Mouse (Mus musculus): Measurements from ENCODE around the gene Usp46. TPM values are rescaled to one million over a fixed set of nuclear protein-coding genes. Genes with fewer than 3 reads are reported as not detected.

Gene Usp46
- polyA plus RNA-seq (2015; fragmentation: Nextera tagmentation; extraction: Ambion mirVana): 30.4 and 33.0 TPM in 2 replicates

DNA sequence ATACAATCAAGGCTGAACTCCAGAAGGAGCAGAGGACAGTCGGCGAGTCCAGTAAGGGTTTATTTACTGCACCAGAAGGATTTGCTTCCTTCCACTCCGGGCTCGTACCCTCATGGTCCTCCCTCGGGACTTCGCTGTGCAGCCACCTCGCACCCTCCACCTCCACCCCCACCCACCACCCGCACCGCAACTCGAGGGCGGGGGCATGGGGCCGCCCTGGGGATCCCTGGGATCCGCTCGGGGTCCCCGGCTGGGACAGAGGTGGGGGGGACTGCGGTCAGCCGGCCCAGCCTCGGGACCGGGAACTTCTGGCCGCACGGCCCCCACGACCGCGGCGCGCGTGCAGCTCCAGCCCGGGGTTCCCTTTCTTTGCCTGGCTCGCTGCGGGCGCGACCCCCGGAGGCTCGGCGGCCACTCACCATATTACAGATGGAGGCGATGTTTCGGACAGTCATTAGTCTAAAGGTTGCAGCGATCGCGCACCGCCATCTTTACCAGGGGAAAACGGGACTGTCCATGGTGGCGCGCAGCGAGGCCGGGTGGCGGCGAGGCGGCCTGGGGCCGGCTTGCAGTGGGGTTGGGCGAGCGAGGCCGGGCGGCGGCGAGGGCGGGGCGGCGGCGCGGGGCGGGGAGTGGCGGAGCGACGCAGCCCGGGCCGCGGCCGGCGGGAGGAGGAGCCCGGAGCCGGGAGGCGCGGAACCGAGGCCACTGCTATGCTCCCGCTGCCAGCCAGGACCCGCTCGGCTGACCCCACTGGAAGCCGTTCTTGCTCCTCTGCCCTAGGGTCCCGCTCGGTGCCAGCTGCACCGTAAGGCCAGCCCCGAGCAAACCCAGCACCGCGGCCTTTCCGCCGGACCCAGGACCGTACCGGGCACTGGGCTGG, at the start of gene Usp46:
TSS of gene Usp46 (minus strand) at position 601 of the 883 bp plus-strand sequence.
- Histone ChIP-seq H3K27ac (peak within 1 kb of the TSS; percentile 92), H3K9ac (peak within 1 kb of the TSS; percentile 90), H3K36me3 (no peaks in the 10 kb centered on the region), H3K4me3 (peak within 1 kb of the TSS; percentile 74), H3K27me3 (no peaks in the 10 kb centered on the region), H3K4me1 (replicated peaks) (peaks cover 41% of the 10 kb centered on the region), H3K9me3 (no peaks in the 10 kb centered on the region), H3K4me2 (peak within 1 kb of the TSS; percentile 86)
- under 1% methylated on average over 66 of the region's 89 CpGs for WGBS
- peak; percentile 92 for ATAC-seq (ENCODE audit: low FRiP score)

DNA sequence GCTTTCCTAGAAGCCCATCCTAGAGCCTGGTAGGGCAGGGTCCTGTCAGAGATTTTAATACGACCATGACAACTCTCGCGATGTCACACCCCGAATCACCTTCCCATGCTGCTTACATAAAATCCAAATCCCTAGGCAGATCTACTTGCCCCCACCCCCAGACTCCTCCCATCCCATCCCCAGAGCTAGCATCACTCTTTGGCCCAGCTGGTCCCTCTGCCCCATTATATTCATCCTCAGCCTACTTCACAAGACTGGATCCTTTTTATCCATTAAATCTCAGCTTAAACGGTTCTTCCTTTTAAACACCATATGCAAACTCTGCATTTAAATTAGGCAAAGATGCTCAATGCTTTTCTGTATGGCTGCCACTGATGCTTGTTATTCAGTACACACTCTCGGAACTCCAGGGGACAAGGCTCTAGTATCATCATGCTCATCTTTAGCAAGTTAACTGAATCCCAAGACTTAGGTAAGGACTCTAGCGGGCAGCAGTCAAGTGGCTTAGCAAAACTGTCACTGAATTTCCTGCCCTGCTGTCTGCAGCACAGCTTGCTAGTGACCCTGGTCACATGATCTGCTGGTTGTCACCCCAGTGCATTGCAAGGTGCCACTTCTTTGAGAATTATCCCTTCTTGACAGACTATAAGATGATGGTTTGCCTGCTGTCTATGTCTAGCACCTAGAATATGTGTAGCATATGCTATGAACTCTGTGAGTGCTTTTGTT, 45.9 kb upstream of the Usp46 start:
- Histone ChIP-seq H3K9me3 (no peaks in the 10 kb centered on the region), H3K4me1 (replicated peaks) (no peaks in the 10 kb centered on the region), H3K27ac (no peak overlapping the region), H3K4me2 (no peak overlapping the region), H3K36me3 (no peaks in the 10 kb centered on the region), H3K9ac (no peak overlapping the region), H3K27me3 (no peaks in the 10 kb centered on the region), H3K4me3 (no peak overlapping the region)
- ATAC-seq (ENCODE audit: low FRiP score): no peak
- 76% methylated on average over 7 of the region's 7 CpGs for WGBS

DNA sequence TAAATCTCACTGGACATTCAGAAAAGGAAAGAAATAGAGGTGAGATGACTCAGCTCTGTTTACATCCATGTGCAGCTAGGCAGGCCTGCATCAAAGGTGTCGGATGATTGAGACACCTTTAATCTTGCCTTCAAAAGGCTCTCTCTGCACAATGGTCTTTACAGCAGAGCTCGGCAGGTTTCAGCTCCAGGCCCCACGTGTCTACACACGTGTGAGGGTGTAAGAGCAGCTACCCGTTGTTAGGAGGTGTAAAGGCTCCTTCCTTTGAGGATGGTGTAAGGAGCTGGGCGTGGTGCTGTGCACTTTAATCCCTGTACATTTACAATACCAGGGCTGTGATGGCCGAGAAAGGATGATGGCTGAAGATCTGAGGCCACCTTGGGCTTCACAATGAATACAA, 37.2 kb upstream of the Usp46 start:
- H3K4me1 ChIP-seq (replicated peaks): no peaks in the 10 kb centered on the region
- H3K9me3 ChIP-seq: no peaks in the 10 kb centered on the region
- no peak for ATAC-seq (ENCODE audit: low FRiP score)
- H3K27me3 ChIP-seq: no peaks in the 10 kb centered on the region
- H3K9ac ChIP-seq: no peak overlapping the region
- no peak overlapping the region for H3K4me2 ChIP-seq
- H3K36me3 ChIP-seq: no peaks in the 10 kb centered on the region
- 85% methylated on average over 7 of the region's 7 CpGs for WGBS
- no peak overlapping the region for H3K4me3 ChIP-seq
- no peak overlapping the region for H3K27ac ChIP-seq

DNA sequence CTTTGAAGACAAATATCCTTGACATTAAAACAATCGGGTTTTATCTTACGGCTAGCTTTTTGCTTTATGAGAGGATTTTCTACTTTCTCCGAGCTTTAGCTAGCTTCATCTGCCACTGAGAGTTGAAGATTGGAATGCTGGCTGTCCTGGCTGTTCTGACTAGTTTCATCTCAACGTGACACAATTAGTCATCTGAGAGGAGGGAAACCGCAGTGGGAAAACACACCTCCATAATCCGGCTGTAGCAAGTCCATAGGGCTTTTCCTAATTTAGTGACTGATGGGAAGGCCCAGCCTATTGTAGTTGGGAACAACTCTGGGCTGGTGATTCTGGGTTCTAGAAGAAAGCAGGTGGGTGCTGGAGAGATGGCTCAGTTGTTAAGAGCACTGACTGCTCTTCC, 33.5 kb upstream of the Usp46 start:
- Histone ChIP-seq H3K36me3 (peaks cover 18% of the 10 kb centered on the region), H3K4me2 (no peak overlapping the region), H3K9ac (no peak overlapping the region), H3K9me3 (no peaks in the 10 kb centered on the region), H3K4me1 (replicated peaks) (no peaks in the 10 kb centered on the region), H3K27ac (no peak overlapping the region), H3K4me3 (no peak overlapping the region), H3K27me3 (no peaks in the 10 kb centered on the region)
- ATAC-seq (ENCODE audit: low FRiP score): no peak
- 89% methylated on average over 6 of the region's 6 CpGs for WGBS

DNA sequence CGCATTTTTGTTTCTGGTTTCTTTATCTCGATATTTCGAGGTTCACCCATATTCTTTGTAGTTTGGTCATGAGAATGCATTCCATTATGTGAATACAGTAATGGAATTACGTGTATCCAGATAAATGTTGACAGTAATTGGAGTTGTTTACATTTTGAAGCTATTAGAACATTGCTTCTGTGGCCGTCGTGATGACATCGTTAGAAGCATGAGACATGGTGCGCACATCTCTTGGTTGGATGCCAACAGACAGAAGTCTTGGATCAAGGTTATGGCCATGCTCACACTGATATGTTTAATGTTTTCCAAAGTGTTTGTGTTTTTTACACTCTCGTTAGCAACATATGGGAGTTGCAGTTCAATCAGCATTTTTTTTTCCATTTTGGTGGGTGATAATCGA, 30.8 kb upstream of the Usp46 start:
- no peak for ATAC-seq (ENCODE audit: low FRiP score)
- H3K27me3 ChIP-seq: no peaks in the 10 kb centered on the region
- no peak overlapping the region for H3K27ac ChIP-seq
- no peak overlapping the region for H3K4me3 ChIP-seq
- H3K9ac ChIP-seq: no peak overlapping the region
- H3K9me3 ChIP-seq: no peaks in the 10 kb centered on the region
- peaks cover 17% of the 10 kb centered on the region for H3K4me1 ChIP-seq (replicated peaks)
- WGBS: 89% methylated on average over 10 of the region's 10 CpGs
- H3K4me2 ChIP-seq: no peak overlapping the region
- peaks cover 35% of the 10 kb centered on the region for H3K36me3 ChIP-seq

DNA sequence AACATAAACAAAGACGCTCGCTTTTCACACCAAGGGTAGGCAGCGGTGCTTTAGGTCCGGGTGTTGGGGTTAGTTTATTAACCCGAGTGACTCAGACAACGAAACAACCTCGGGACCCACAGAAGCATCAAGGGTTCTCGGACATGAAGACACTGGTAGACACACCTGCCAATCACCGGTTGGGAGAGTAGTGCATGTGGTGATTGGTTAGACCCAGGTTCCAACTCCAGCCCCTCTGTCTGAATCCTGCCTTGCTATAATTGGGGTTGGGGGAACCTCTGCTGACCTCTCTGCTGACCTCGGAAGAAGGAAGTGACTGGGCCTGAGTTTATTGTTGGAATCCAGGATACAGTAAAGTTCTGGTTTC, 29.6 kb upstream of the Usp46 start:
- no peak overlapping the region for H3K4me3 ChIP-seq
- H3K9me3 ChIP-seq: no peaks in the 10 kb centered on the region
- H3K4me2 ChIP-seq: no peak overlapping the region
- no peaks in the 10 kb centered on the region for H3K27me3 ChIP-seq
- H3K36me3 ChIP-seq: peaks cover 35% of the 10 kb centered on the region
- H3K9ac ChIP-seq: no peak overlapping the region
- 87% methylated on average over 10 of the region's 10 CpGs for WGBS
- ATAC-seq (ENCODE audit: low FRiP score): no peak
- no peak overlapping the region for H3K27ac ChIP-seq
- H3K4me1 ChIP-seq (replicated peaks): peaks cover 21% of the 10 kb centered on the region

DNA sequence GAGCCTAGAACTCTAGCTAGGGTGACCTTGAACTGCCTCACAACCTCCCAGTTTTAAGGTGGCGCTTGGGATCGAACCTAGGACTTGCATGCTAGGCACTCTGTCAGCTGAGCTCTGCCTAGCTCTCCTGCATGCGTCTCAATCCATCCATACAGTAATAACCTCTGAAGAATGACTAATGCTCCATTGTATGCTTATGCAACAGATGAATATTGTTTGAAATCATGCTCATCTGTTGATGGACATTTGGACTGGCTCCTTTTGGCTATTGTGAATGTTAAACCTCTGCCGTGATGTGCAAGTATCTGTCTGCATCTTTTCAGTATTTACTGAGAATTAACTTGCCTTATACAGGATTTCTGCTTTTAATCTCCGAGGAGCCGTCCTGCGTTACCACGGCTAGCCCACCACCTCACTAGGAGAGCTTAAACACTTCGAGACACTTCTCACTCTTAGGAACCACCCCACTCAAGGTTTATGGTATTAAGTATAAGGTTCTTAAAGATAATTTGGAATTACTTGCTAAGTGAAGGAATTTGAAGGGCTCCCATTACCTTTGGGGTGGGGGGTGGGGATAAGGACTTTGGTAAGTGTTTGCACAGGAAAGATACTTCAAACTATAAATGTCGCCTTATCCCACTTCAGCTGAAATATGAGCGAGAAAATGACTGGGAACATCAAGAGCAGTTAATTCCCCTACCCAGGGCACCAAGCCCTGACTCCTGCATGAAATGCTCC, 29.1 kb upstream of the Usp46 start:
- Histone ChIP-seq H3K9ac (no peak overlapping the region), H3K4me2 (no peak overlapping the region), H3K4me1 (replicated peaks) (peaks cover 21% of the 10 kb centered on the region), H3K9me3 (no peaks in the 10 kb centered on the region), H3K4me3 (no peak overlapping the region), H3K27ac (no peak overlapping the region), H3K36me3 (peaks cover 35% of the 10 kb centered on the region), H3K27me3 (no peaks in the 10 kb centered on the region)
- 94% methylated on average over 11 of the region's 11 CpGs for WGBS
- no peak for ATAC-seq (ENCODE audit: low FRiP score)

DNA sequence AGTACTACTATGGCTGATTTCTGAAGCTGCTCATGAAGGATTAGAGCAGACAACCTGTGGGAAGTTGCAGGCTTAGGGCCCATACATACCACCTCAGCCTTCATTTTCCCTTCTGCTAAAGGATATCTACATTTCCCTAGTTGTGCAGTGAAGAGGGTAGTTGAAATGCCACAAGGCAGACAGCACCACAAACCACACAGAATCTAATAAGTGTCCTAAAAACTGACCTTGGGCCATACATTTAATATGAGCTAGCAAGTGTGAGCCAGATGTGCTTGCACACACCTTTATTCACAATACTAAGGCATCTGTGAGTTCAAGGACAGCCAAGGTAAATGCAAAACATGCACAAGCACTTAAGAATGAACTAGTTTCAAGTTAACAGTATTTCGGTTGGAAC, 27.8 kb upstream of the Usp46 start:
- WGBS: 97% methylated on average over 1 of the region's 1 CpGs
- ATAC-seq (ENCODE audit: low FRiP score): no peak
- Histone ChIP-seq H3K27me3 (no peaks in the 10 kb centered on the region), H3K9ac (no peak overlapping the region), H3K4me3 (no peak overlapping the region), H3K27ac (no peak overlapping the region), H3K9me3 (no peaks in the 10 kb centered on the region), H3K4me2 (no peak overlapping the region), H3K4me1 (replicated peaks) (peaks cover 21% of the 10 kb centered on the region), H3K36me3 (peaks cover 35% of the 10 kb centered on the region)

DNA sequence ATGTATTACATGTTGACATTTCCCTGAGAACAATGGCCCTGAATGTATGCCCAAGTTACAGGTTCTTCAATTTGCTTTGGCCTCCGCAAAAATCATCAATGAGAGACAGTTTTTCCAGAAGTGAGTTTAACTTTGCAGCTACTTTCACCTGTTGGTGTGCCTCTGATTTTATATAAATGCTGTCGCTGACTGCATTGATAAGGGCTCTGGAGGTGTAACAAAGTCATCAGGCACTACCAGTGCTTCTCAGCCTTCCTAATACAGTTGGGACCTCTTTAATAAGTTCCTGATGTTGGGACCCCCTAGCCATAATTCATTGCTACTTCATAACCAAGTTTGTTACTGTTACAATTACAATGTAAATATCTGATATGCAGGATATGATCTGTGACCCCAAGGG, 27.4 kb upstream of the Usp46 start:
- H3K27me3 ChIP-seq: no peaks in the 10 kb centered on the region
- no peak for ATAC-seq (ENCODE audit: low FRiP score)
- no peak overlapping the region for H3K4me2 ChIP-seq
- H3K4me3 ChIP-seq: no peak overlapping the region
- no peaks in the 10 kb centered on the region for H3K9me3 ChIP-seq
- peaks cover 35% of the 10 kb centered on the region for H3K36me3 ChIP-seq
- H3K4me1 ChIP-seq (replicated peaks): peaks cover 21% of the 10 kb centered on the region
- 91% methylated on average over 2 of the region's 2 CpGs for WGBS
- no peak overlapping the region for H3K27ac ChIP-seq
- no peak overlapping the region for H3K9ac ChIP-seq

DNA sequence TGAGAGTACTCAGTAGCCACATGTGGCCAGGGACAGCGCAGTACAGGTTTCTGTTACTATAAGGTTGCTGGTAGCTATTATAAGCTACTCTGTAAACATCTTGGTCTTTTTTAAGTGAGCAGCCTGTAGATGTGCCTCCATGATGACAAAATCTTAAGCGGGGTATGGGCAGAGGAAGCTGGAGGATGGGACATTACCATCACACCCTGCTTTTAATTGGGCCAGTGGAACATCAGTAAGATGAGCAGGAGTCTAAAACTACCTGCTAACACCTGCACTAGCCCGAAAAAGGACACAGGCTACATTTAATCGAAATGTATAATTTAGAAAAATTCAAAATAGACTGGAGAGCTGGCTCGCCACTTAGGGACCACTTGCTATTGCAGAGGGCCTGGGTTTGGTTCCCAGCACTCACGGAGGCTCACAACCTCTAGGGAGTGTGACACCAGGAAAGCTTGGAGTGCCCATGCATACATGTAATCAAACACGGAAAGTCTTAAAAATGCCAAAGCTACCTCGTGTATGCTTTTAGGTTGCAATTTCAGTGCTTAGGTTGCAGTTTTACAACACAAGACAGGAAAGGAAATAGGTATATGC, 26.7 kb upstream of the Usp46 start:
- Histone ChIP-seq H3K4me1 (replicated peaks) (peaks cover 21% of the 10 kb centered on the region), H3K4me3 (peak overlapping the region; percentile 86), H3K27ac (no peak overlapping the region), H3K4me2 (peak overlapping the region; percentile 64), H3K36me3 (peaks cover 35% of the 10 kb centered on the region), H3K27me3 (no peaks in the 10 kb centered on the region), H3K9me3 (no peaks in the 10 kb centered on the region), H3K9ac (0 out of 2 replicates have a peak overlapping the region, but pooled peaks have one; percentile 94)
- ATAC-seq (ENCODE audit: low FRiP score): no peak
- 90% methylated on average over 8 of the region's 8 CpGs for WGBS

DNA sequence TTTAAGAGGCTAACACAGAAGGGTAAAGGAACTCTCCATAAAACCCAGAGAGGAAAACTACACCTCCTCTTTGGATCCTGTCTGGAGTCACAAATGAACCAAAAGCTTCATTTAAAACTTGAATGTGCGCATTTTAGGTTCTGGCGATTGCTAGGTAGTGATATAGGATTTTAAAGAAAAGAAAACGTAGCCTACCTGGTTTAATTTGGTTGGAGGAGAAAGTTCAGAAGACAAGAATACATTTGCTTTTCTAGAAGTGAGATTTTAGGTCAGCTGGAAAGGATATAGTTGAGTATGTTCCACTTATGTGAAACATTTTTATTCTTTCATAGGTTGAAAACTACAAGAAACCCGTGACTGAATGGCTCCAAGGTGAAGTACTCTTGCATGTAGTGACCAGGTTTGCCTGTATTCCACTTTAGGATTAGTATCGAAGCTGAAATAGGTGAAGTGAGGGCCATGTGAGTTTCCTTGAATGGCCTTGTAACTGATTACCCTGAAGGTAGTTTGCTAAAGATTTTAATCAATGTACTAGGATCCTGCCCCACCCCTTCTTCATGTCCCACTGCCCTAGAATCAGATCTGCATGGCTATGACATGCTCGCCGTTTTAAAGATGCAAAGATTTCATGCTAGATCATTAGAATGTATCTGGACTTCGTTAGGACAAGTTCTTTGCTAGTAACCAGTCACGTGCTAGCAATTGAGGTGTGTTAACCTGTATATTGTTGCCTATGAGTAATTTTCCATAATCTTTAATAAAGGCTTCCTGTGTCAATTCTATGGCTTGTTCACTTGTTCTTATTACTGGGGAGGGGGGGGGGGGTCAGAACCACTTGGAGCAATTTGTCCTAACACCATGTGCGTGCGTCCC, 25.6 kb upstream of the Usp46 start:
- peak overlapping the region; percentile 94 for H3K9ac ChIP-seq
- no peaks in the 10 kb centered on the region for H3K9me3 ChIP-seq
- peak overlapping the region; percentile 86 for H3K4me3 ChIP-seq
- peak overlapping the region; percentile 90 for H3K27ac ChIP-seq
- no peaks in the 10 kb centered on the region for H3K27me3 ChIP-seq
- H3K4me1 ChIP-seq (replicated peaks): peaks cover 21% of the 10 kb centered on the region
- peak overlapping the region; percentile 64 for H3K4me2 ChIP-seq
- WGBS: 24% methylated on average over 11 of the region's 11 CpGs
- no peak for ATAC-seq (ENCODE audit: low FRiP score)
- peaks cover 35% of the 10 kb centered on the region for H3K36me3 ChIP-seq

Measured in hindbrain, embryonic 13.5 days (tissue).